Mouse (Mus musculus): Measurements from ENCODE around the gene Ttc28.

The Ttc28 gene

GRCm38 (mm10) chr5:111130121-111130520, 250.5 kb downstream of the Ttc28 start:
- DNase-seq (ENCODE audit: low spot score in 2 of 2) = no peak

GRCm38 (mm10) chr5:111131561-111131960, 252.0 kb downstream of the Ttc28 start:
- no peak for DNase-seq (ENCODE audit: low spot score in 2 of 2)

DNA sequence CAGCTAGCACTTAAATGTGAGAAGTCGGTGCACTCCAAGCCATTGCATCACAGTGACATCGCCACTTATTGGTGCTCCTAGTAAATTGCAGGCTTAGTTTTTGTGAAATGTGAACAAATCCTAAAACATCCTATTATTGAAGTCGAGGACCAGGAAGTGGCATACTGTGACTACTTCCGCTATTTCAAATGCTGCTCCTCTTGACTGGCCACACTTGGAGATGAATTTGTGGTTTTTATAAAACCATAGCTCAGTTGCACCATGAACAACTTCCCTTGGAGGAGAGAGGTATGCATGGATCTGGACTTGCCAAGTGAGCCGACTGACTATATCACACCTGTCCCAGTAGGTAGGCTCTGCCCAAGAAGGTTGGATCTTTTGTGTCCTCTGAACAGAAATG, 253.5 kb downstream of the Ttc28 start:
- no peak for DNase-seq (ENCODE audit: low spot score in 2 of 2)

DNA sequence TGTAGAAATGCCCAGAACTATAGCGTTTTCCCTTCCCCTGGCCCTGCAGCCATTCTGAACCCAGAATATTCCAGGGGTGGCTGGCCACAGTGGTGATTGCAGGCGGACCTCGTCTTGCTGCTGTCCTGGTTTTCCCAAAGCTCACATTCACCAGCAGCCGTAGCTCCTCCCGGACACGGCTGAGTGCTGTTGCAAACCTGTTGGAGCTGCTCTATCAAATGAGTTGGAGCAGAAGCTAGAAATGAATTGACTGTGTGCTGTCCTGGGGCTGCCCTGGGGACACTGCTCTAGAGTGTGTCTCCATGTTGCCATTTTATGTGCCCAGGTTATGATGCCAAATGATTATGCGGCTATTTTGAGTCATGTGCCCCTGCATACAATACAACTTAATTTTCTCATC, 254.2 kb downstream of the Ttc28 start:
- DNase-seq (ENCODE audit: low spot score in 2 of 2) = no peak

DNA sequence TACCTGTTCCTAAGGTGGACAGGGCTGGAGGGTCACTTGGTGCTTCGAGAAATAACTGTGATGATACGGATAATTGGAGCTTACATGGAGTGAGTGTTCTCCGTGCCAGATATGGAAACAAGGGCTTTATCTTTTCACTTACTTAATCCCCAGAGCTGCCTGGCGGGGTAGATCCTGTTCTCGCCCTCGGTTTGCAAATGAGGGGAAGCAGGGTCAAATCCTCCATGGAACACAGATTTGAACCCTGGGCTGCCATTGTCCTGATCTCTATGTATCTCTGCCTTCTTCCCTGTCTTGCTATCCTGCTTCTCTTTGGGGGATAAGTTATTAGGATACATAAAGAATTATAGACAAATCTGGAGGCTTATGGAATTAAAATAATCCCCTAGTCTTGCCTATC, 257.7 kb downstream of the Ttc28 start:
- no peak for DNase-seq (ENCODE audit: low spot score in 2 of 2)

GRCm38 (mm10) chr5:111137742-111138141, 258.1 kb downstream of the Ttc28 start:
- no peak for DNase-seq (ENCODE audit: low spot score in 2 of 2)

- no peak for DNase-seq (ENCODE audit: low spot score in 2 of 2)
Measured at GRCm38 (mm10) chr5:111138239-111138833, 258.7 kb downstream of the Ttc28 start.

GRCm38 (mm10) chr5:111138927-111139565, 259.4 kb downstream of the Ttc28 start:
- no peak for DNase-seq (ENCODE audit: low spot score in 2 of 2)

- DNase-seq (ENCODE audit: low spot score in 2 of 2) = no peak
Measured at GRCm38 (mm10) chr5:111139622-111140021, 260.0 kb downstream of the Ttc28 start.

DNA sequence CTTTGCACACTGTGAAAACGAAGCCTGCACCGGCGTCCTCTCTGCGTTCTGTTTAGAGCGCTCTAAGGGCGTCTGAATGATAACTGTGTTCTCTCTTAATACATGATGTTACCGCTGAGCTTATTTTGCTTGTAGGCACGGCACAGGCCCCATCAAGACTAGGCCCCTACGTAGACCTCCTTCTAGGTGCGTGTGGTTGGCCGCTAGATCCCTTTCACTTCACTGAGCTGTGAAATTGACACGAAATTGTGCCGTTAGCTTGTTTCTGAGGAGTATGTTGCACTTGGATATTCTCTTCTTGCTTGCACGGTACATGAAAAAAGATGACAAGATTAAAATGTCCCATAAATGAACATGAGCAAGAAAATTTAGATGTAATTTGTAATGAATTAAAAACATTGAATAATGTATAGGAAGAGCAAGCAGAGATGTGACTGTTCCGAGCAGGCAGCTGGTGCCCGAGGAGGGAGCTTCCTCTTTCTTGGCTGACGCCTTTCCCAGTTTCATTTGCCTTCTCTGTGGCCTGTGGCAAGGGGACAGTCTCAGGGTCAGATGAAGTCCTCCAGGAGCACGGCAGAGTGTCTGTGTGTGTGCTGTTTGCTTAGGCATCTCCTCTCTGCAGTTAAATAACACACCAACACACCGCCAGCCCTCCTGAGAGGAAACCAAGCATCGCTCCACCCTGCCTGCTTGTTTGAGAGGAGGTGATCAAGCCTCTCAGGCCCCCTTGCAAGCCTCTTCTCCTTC, 261.7 kb downstream of the Ttc28 start:
- DNase-seq (ENCODE audit: low spot score in 2 of 2) = no peak

- no peak for DNase-seq (ENCODE audit: low spot score in 2 of 2)
Measured at GRCm38 (mm10) chr5:111142837-111143236, 263.2 kb downstream of the Ttc28 start.

DNA sequence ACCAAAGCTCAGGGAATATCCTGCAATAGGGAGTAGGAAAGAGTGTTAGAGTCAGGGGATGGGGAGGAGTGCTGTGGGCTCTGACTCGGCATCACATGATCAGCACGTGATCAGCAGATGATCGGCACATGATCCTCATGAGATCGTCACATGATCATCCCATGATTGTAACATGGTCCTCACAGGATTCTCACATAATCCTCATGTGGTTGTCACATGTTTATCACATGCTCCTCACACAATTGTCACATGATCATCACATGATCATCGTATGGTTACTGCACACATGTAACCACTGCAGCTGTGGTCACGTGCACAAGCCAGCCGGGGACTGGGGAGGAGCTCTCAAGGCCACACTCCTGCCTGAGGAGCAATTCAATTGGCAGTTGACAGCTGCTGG, 264.8 kb downstream of the Ttc28 start:
- DNase-seq (ENCODE audit: low spot score in 2 of 2) = no peak

DNA sequence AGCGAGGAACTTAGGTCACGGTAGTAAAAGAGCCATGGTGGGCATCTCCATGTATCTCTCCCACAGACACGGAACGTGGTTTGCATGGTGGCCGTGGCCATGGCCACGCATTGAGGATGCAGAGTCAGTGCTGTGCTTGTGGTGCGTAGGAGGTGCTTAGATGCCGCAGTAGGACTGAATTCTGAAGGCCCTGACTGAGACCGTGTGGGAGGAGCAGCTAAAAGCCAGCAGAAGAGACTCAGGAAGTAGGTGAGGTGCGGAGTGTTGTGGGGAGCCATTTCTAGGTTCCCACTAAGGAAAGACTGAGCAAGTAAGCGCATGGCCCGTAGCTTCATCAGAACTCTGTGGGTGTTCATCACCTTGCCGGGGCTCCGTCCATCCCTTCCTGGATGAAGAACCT, 271.0 kb downstream of the Ttc28 start:
- no peak for DNase-seq (ENCODE audit: low spot score in 2 of 2)

GRCm38 (mm10) chr5:111151882-111152759, 272.5 kb downstream of the Ttc28 start:
- DNase-seq (ENCODE audit: low spot score in 2 of 2) = no peak

- no peak for DNase-seq (ENCODE audit: low spot score in 2 of 2)
Measured at GRCm38 (mm10) chr5:111154586-111154985, 275.0 kb downstream of the Ttc28 start.

- DNase-seq (ENCODE audit: low spot score in 2 of 2) = no peak
Measured at GRCm38 (mm10) chr5:111155271-111155670, 275.7 kb downstream of the Ttc28 start.

GRCm38 (mm10) chr5:111155928-111156327, 276.3 kb downstream of the Ttc28 start:
- DNase-seq (ENCODE audit: low spot score in 2 of 2) = no peak

- DNase-seq (ENCODE audit: low spot score in 2 of 2) = no peak
Measured at GRCm38 (mm10) chr5:111158266-111158665, 278.7 kb downstream of the Ttc28 start.

- no peak for DNase-seq (ENCODE audit: low spot score in 2 of 2)
Measured at GRCm38 (mm10) chr5:111159628-111160321, 280.2 kb downstream of the Ttc28 start.

DNA sequence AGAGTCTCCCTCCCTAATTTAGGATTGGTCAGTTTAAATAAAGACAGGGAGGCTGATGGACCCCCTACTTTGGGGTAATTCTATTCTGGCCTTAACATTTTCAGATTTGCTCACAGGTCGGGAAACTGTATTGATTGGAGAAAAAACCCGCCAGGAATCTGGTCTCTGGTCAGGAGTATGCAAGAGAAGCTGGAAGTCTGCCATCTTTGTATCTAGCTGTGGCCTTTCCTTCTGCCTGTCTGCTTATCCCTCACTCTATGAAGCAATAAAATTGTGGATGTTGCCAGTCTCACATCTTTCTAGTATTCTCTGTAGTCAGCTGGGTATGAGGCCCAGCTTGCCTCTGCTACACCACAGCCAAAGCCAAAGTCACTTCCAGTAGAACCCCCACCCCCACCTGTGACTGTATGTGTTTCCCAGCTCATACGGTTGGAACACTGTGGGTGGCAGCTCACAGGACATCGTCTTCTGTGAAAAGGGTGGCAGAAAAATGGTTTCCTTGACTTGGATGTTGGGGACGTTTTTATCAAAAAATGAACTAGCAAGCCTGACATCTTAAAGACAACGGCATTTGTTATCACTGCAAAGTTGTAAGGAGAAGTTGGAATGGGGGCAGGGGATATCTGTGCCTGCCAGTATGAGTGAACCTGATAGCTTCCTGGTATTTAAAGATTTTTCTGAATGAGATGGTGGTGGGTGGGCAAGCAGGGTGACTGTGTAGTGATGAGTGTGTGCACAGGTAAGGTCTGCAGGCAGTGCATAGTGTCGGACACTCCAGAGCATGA, 281.7 kb downstream of the Ttc28 start:
- no peak for DNase-seq (ENCODE audit: low spot score in 2 of 2)

DNA sequence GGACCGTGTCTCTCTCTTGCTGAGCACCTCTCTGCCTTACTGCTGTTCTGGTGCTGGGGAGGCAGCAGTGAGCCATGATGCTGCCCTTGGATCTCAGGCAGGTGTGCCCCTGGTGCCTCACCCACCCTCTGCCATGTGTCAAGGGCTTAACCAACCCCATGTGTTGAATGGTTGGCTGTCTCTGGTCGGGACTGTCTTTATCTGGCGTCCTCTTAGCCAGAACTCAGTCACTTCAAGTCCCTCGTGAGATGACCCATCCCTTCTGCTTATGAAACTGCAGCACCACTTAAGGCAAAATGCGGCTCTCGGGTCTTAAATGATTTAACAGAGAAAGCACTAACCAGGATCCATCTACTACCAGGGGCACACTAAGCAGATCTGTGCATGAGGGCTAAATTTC, 283.3 kb downstream of the Ttc28 start:
- no peak for DNase-seq (ENCODE audit: low spot score in 2 of 2)
